Mouse (Mus musculus): ENCODE data around the gene Gm9758.
"Not testable (repeated sequence)": the region's sequence is repeated elsewhere in the genome, so short reads cannot be mapped to it uniquely, and the experiment has no call there.

The Gm9758 gene

DNA sequence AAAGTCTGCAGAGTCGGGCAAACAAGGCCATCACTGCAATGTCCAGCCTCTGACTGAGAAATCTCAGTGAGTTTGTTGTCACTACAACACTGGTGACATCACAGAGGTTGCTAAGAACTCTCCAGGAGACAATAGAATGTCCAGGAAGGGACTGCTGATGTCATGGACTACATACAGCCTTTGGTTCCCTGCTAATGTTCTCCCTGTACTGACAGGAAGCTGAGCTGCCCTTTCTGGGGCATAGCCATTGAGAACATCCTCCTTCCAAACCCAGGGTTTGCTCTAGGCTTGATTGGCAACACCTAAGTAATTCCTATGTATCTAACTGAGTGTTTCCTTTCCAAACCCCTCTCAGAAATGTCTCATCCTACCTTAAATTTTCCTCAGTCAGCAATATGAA lies at the start of gene Gm9758:
Gm9758 (minus strand) TSS at position 101 of the 400 bp plus-strand sequence.
- DNase-seq, result not testable (repeated sequence)

DNA sequence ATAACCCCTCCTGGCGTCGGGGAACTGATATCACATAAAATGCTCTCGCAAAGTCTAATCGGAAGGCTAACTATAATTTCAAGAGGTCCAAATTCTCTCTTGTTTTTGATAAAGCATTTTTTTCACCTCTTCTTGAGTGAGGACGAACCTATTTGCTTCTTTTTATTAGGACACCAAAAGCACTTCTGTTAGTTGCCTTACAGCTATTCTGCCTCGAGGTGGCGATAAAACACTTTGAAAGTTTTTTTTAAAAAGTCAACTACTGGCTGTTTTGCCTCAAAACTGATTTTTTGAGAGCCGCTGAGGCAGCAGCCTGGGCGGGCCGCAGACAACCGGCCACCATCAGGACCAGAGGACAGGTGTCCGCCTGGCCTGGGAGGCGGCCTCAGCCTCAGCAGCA lies 49.1 kb upstream of the Gm9758 start:
- DNase-seq, result not testable (repeated sequence)

DNA sequence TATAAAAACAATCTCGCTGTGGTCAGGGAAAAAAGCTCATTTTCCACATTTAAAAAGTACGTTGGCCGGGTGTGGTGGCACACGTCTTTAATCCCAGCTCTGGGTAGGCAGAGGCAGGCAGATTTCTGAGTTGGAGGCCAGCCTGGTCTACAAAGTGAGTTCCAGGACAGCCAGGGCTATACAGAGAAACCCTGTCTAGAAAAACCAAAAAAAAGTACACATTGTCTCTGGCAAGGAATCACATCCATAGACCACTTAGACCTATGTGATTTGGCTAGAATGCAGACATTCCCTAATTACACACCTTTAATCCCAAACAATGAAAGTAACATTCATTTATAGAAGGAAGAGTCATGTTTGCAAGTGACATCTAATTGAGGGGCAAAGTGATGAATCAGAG lies 46.8 kb upstream of the Gm9758 start:
- not testable (repeated sequence) for DNase-seq

GRCm38 (mm10) chr5:14955928-14956706 lies 41.4 kb upstream of the Gm9758 start:
- not testable (repeated sequence) for DNase-seq

DNA sequence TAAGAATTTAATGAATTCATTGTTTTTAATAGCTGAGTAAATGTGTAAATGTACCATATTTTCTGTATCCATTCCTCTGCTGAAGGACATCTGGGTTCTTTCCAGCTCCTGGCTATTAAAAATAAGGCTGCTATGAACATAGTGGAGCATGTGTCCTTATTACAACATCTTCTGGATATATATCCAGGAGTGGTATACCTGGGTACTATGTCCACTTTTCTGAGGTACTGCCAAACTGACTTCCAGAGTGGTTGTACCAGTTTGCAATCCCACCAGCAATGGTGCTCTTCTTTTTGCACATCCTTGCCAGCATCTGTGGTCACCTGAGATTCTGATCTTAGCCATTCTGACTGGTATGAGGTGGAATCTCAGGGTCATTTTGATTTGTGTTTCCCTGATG lies 38.9 kb upstream of the Gm9758 start:
- not testable (repeated sequence) for DNase-seq

- not testable (repeated sequence) for DNase-seq
Observed at GRCm38 (mm10) chr5:14952749-14953148, 38.0 kb upstream of the Gm9758 start.

- not testable (repeated sequence) for DNase-seq
Observed at GRCm38 (mm10) chr5:14951822-14952221, 37.1 kb upstream of the Gm9758 start.

GRCm38 (mm10) chr5:14947482-14948198 lies 32.9 kb upstream of the Gm9758 start:
- not testable (repeated sequence) for DNase-seq

GRCm38 (mm10) chr5:14945524-14945923 lies 30.8 kb upstream of the Gm9758 start:
- DNase-seq, result not testable (repeated sequence)

DNA sequence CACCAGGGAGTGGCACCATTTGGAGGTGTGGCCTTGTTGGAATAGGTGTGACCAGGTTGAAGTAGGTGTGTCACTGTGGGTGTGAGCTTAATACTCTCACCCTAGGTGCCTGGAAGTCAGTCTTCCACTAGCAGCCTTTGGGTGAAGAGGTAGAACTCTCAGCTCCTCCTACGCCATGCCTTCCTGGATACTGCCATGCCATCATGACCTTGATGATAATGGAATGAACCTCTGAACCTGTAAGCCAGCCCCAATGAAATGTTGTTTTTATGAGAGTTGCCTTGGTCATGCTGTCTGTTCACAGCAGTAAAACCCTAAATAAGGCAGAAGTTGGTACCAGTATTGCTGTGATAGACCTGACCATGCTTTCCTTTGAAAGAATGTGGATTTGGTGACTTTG lies 26.3 kb upstream of the Gm9758 start:
- DNase-seq, result not testable (repeated sequence)

- not testable (repeated sequence) for DNase-seq
Observed at GRCm38 (mm10) chr5:14938329-14938728, 23.6 kb upstream of the Gm9758 start, which contains the start of gene Speer4e. Speer4e (minus strand) TSS chr5:14938429.

GRCm38 (mm10) chr5:14933721-14934120 lies 19.0 kb upstream of the Gm9758 start:
- not testable (repeated sequence) for DNase-seq

DNA sequence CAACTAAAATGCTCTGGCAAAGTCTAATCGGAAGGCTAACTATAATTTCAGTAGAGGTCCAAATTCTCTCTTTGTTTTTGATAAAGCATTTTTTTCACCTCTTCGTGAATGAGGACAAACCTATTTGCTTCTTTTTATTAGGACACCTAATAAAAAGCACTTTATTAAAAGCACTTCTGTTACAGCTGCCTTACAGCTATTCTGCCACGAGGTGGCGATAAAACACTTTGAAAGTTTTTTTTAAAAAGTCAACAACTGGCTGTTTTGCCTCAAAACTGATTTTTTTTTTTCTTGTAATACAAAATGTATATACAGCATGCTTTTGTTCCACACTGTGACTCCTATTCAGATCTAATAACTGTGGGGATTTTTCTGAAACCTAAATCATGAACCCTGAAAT lies 12.3 kb upstream of the Gm9758 start:
- DNase-seq, result not testable (repeated sequence)

- DNase-seq, result peak; percentile 65
Observed at GRCm38 (mm10) chr5:14914361-14914760, 338 bp downstream of the Gm9758 start.

DNA sequence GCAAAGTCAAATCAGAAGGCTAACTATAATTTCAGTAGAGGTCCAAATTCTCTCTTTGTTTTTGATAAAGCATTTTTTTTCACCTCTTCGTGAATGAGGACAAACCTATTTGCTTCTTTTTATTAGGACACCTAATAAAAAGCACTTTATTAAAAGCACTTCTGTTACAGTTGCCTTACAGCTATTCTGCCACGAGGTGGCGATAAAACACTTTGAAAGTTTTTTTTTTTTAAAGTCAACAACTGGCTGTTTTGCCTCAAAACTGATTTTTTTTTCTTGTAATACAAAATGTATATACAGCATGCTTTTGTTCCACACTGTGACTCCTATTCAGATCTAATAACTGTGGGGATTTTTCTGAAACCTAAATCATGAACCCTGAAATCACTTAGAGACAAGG lies 11.2 kb downstream of the Gm9758 start:
- DNase-seq, result not testable (repeated sequence)

DNA sequence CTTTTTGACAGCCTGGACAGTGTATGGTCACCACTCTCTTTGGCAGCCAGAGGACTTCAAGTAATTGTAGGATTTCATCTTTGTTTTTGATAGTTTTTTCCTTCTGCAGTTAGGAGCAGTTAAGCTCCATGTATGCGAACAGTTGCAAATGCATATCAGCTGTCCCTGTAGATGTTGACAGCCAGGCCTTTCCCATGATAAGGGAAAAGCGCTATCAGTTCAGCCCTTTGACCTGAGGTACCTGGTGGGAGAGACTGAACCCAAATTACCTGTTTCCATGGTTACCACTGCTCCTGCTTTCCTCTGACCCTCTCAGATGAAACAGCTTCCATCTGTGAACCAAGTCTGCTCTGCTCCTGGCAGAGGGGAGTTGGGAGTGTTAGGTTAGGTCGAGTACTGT lies 22.5 kb downstream of the Gm9758 start:
- no peak for DNase-seq

DNA sequence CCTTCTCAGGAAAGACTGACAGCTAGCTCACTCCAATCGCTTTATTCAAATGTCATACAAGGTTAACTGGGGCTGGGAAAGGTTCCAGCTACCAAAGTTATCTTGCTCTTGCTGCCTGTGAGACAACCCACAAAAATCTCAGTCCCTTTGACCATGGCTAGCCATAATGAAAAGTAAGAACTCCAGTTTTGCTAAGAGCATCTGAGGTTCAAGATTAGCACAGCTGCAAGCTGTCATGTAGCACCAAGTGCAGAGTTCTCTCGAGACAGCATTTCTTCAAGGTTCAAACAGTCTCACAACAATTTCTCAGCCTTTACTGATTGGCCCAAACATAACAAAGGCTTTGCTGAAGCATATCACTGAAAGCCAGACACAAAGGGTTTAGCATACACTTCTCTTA lies 29.4 kb downstream of the Gm9758 start:
- not testable (repeated sequence) for DNase-seq

Measured in kidney, adult 11 months (tissue).